Mouse (Mus musculus): ENCODE results near the gene P3h3. TPM values are rescaled to one million over a fixed set of nuclear protein-coding genes. Genes with fewer than 3 reads are reported as not detected.
A peak's percentile ranks its signal among the peaks of the same experiment; 100 is the strongest.

Gene P3h3
- polyA plus RNA-seq, 1 experiment from 2014 or later, result 62.3 TPM

DNA sequence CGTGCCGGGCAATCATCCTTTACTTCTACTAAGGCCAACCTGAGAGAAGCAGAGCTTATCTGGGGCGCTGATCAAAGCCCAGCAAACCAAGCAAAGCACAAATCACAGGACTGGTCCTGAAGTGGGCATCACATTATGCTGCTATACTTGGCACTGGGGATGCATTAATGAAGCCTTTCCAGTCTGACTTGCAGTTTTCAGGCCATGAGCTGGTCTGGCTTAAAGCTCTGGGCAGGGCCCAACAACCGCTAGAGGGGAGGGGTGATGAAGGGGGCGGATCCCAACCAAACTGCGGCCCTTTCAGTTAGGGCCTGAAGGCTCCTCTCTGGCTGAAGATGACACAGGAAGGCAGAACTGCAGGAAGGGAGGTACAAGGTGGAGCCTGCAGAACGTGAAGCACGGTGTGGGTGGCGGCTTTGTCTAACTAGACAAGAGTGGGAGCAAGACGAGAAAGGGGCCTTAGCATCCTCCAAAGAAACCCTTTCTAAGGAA is 29.4 kb downstream of the P3h3 start:
- Histone ChIP-seq H3K36me3 (peaks cover 50% of the 10 kb centered on the region), H3K27me3 (no peaks in the 10 kb centered on the region), H3K4me3 (peak overlapping the region; percentile 74), H3K4me2 (peak overlapping the region; percentile 84), H3K9me3 (no peaks in the 10 kb centered on the region), H3K9ac (peak overlapping the region; percentile 44), H3K27ac (peak overlapping the region; percentile 82), H3K4me1 (peaks cover 30% of the 10 kb centered on the region)
- ATAC-seq (ENCODE audit: insufficient number of reproducible peaks, low FRiP score, low TSS enrichment, low read depth), result no peak
- 20% methylated on average over 10 of the region's 10 CpGs for WGBS

DNA sequence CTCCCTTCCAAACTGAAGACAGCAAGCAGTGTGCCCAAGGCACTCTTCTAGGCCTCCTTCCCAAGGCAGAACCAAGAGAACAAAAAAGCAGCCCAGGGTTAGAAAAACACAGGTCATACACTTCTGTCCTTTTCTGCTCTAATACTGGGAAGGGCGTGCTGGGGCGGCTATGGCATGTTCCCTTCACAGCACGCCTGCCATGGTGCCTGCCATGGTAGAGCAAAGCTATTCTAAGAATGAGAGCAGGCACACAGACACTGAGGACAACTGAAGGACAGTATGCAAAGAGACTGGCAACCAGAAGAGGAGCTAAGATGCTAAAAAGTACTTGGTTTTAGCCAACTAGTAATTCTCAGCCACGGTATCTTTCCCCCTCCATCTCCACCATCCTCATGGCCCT is 35.5 kb downstream of the P3h3 start:
- no peak overlapping the region for H3K9ac ChIP-seq
- WGBS, result 96% methylated on average over 4 of the region's 4 CpGs
- no peaks in the 10 kb centered on the region for H3K27me3 ChIP-seq
- no peaks in the 10 kb centered on the region for H3K4me1 ChIP-seq
- no peaks in the 10 kb centered on the region for H3K9me3 ChIP-seq
- peaks cover 93% of the 10 kb centered on the region for H3K36me3 ChIP-seq
- H3K27ac ChIP-seq, result no peak overlapping the region
- no peak overlapping the region for H3K4me3 ChIP-seq
- H3K4me2 ChIP-seq, result no peak overlapping the region
- no peak for ATAC-seq (ENCODE audit: insufficient number of reproducible peaks, low FRiP score, low TSS enrichment, low read depth)

DNA sequence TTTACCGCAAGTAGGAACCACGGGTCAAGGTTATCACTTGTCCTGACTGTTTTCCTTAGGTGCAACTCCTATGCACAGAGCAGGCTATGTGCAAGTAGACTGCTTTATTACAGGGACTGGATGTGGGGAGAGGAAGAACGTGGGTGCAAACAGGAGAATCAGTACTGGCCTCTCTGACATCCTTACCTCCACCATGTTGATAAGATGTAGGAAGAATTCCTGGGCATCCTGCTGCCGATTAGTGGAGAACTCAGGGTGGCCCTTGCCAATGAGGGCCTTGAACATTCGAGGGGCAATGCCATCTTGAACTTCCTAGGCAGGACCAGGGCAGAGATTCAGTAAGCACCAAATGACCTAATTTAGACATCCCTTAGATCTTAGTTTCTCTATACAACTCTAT is 36.7 kb downstream of the P3h3 start:
- no peaks in the 10 kb centered on the region for H3K27me3 ChIP-seq
- no peak overlapping the region for H3K4me3 ChIP-seq
- H3K4me1 ChIP-seq, result no peaks in the 10 kb centered on the region
- WGBS, result 90% methylated on average over 5 of the region's 5 CpGs
- no peak overlapping the region for H3K9ac ChIP-seq
- H3K4me2 ChIP-seq, result no peak overlapping the region
- H3K9me3 ChIP-seq, result no peaks in the 10 kb centered on the region
- H3K27ac ChIP-seq, result no peak overlapping the region
- ATAC-seq (ENCODE audit: insufficient number of reproducible peaks, low FRiP score, low TSS enrichment, low read depth), result no peak
- H3K36me3 ChIP-seq, result peaks cover 100% of the 10 kb centered on the region

DNA sequence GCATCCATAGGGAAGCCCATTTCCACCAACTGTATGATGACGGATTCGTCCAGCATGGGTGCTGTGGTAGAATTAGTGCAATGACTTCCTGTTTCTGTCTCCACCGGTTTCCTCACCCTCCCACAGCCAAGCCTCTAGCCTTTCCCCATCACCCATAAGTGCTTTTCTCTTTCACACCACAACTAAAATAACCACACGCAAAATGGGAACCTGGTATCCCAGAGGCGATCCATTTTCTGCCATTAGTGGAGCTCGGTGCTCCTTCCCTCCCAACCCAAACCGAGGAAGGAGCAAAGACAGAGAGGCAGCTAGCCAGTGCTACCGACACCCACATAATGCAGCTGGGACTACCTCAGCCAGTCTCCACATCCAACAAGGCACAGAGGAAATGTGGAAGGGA is 39.6 kb downstream of the P3h3 start:
- 89% methylated on average over 8 of the region's 8 CpGs for WGBS
- H3K4me3 ChIP-seq, result no peak overlapping the region
- no peaks in the 10 kb centered on the region for H3K27me3 ChIP-seq
- H3K4me1 ChIP-seq, result peaks cover 14% of the 10 kb centered on the region
- H3K27ac ChIP-seq, result no peak overlapping the region
- ATAC-seq (ENCODE audit: insufficient number of reproducible peaks, low FRiP score, low TSS enrichment, low read depth), result no peak
- peaks cover 79% of the 10 kb centered on the region for H3K36me3 ChIP-seq
- no peaks in the 10 kb centered on the region for H3K9me3 ChIP-seq
- H3K9ac ChIP-seq, result no peak overlapping the region
- H3K4me2 ChIP-seq, result no peak overlapping the region

DNA sequence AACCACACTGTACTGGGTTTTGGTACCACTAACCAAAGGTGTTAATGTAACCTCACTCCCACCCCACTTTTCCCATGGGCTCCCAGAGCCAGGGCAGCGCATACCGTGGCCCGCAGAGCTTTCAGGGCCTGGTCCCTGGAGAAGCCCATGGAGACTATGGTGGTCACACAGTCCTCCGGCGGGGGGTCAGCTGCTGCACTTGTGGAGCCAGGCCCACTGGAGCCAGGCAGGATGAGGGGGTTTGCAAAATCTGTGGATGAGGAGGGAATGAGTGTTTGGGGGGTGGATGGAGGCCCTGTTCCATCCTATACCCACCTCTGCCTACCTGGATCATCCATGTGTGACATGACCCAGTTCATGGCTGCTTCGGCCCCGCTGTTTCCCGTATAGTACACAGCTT is 40.0 kb downstream of the P3h3 start:
- Histone ChIP-seq H3K27me3 (no peaks in the 10 kb centered on the region), H3K27ac (no peak overlapping the region), H3K9me3 (no peaks in the 10 kb centered on the region), H3K4me1 (peaks cover 18% of the 10 kb centered on the region), H3K36me3 (peaks cover 77% of the 10 kb centered on the region), H3K4me3 (no peak overlapping the region), H3K4me2 (no peak overlapping the region), H3K9ac (no peak overlapping the region)
- 94% methylated on average over 8 of the region's 8 CpGs for WGBS
- no peak for ATAC-seq (ENCODE audit: insufficient number of reproducible peaks, low FRiP score, low TSS enrichment, low read depth)

DNA sequence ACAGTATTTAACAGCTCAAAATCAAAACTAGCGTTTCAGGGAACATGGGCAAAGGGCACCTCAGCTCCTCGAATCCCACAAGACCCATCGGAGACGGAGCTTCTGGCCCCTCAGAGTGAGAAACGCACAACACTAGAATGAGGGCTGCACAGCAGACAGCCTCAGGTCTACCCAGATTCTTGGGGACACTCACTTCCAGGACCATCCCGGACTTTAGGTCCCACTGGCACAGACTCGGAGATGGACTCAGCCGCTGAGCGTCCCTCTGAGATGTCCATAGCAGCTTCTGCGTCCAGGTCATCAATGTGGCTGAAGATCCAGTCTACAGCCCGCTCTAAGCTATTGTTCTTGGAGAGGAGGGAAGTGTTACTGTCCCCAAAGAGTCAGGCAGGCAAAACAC is 40.4 kb downstream of the P3h3 start:
- no peak overlapping the region for H3K9ac ChIP-seq
- 95% methylated on average over 11 of the region's 11 CpGs for WGBS
- no peaks in the 10 kb centered on the region for H3K27me3 ChIP-seq
- no peaks in the 10 kb centered on the region for H3K9me3 ChIP-seq
- H3K36me3 ChIP-seq, result peaks cover 77% of the 10 kb centered on the region
- H3K4me2 ChIP-seq, result no peak overlapping the region
- H3K4me3 ChIP-seq, result no peak overlapping the region
- no peak overlapping the region for H3K27ac ChIP-seq
- ATAC-seq (ENCODE audit: insufficient number of reproducible peaks, low FRiP score, low TSS enrichment, low read depth), result no peak
- H3K4me1 ChIP-seq, result peaks cover 23% of the 10 kb centered on the region

DNA sequence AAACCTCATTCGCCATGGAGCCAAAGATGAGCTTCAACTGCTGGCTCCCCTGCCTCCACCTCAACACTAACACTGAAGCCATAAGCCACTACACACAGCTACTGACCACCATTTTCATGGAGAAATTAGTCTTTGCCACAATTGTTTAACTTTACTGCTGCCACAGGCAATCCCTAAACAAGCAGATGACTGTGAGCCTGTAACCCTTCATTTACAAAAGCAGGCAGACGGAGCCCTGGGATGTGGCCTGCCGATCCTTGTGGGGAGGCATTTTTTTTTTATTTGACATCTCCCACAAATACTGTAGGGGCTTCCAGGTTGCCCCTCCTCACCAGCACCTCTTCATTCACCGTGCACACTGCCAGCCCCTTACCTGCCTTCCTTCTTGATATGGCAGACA is 40.9 kb downstream of the P3h3 start:
- Histone ChIP-seq H3K4me2 (no peak overlapping the region), H3K9ac (no peak overlapping the region), H3K27me3 (no peaks in the 10 kb centered on the region), H3K4me1 (peaks cover 28% of the 10 kb centered on the region), H3K36me3 (peaks cover 77% of the 10 kb centered on the region), H3K9me3 (no peaks in the 10 kb centered on the region), H3K27ac (no peak overlapping the region), H3K4me3 (no peak overlapping the region)
- WGBS, result 85% methylated on average over 4 of the region's 4 CpGs
- no peak for ATAC-seq (ENCODE audit: insufficient number of reproducible peaks, low FRiP score, low TSS enrichment, low read depth)

DNA sequence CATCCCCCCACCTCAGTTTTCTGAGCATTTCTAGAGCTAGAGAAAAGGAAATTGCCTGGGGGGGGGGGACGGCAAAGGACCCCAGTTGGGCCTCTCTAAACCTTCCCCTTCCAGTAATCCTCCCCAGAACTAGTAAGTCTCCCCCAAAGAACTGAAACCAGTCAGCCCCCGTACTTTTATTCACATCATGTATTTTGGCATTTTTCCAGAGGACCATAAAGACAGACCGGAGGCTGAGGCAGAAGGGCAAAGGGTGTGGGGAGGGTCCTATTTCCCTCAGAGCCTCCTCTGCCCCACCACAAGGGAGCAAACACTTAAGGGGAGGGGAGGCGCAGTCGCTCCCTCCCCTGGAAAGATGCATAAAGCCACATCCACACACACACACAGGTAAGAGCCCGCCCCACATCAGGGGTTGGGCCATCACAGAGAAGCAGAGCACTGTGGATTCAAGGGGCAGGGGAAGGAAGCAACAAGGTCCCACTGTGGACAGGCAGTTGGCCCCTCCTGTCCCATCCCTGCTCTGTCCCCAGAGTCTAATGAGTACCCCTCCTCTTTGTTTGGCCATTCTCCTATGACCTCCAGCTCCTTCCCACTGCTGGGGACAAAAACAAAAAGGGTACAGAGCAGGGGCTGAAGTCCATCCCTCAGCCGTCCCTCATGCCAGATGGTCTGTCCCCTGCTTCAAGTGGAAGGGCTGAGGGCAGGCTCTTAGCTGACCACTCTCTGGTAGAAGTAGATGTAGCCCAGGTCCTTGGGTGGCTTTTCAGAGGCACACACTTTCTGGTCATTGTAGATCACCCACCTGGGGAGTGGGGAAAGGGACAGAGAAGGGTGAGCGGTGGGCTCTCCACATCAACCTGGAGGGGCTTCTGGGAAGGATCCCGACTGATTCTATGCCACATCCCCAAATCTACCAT is 42.4 kb downstream of the P3h3 start:
- peaks cover 35% of the 10 kb centered on the region for H3K4me1 ChIP-seq
- H3K9ac ChIP-seq, result no peak overlapping the region
- peak overlapping the region; percentile 96; the same call in 1 of the 2 replicates for H3K27ac ChIP-seq
- ATAC-seq (ENCODE audit: insufficient number of reproducible peaks, low FRiP score, low TSS enrichment, low read depth), result no peak
- peaks cover 76% of the 10 kb centered on the region for H3K36me3 ChIP-seq
- H3K27me3 ChIP-seq, result no peaks in the 10 kb centered on the region
- no peak overlapping the region; the same call in 1 of the 2 replicates for H3K4me2 ChIP-seq
- no peaks in the 10 kb centered on the region for H3K9me3 ChIP-seq
- WGBS, result 66% methylated on average over 9 of the region's 9 CpGs
- no peak overlapping the region for H3K4me3 ChIP-seq

DNA sequence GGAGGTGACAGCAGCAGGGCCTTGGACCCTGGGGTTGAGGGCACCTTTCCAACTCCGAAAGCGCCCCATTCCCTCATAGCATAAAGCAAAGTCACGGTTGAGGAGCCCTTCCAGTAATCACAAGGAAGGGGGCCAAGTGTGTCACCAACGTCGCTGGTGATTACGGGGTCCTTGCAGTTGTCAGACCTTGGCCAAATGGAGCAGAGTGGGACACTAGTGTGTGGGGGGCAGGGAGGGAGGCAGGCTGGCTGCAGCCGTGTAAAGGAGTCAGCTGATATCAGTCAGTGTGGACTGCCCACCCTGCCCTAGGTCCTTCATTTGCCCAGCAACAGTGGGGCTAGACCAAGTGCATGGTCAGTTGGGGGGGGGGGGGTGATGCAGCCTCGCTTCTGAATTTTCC is 43.1 kb downstream of the P3h3 start:
- Histone ChIP-seq H3K9me3 (no peaks in the 10 kb centered on the region), H3K27ac (peak overlapping the region; percentile 96), H3K4me1 (peaks cover 42% of the 10 kb centered on the region), H3K27me3 (no peaks in the 10 kb centered on the region), H3K4me3 (peak overlapping the region; percentile 70), H3K36me3 (peaks cover 71% of the 10 kb centered on the region), H3K4me2 (peak overlapping the region; percentile 72), H3K9ac (no peak overlapping the region)
- WGBS, result 33% methylated on average over 8 of the region's 8 CpGs
- ATAC-seq (ENCODE audit: insufficient number of reproducible peaks, low FRiP score, low TSS enrichment, low read depth), result peak; percentile 16; the same call in 1 of the 2 replicates

DNA sequence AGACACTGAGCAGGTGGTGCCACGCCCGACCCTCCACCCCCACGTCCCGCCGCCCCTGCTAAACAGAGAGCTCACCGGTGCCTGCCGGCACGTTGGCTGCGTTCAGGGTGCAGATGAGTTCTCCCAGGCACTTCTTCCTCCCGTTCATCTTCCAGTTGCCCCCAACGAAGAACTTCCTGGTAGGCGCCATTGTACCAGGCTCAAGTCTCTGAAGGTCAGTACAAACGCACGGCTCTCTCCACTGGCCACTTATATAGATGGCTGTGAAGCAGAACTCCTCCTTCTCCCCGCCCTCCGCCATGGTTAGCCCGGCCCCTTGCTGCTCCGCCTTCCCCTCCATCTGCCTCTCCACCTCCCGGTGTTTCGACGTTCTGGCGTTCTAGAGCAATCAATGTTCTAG is 43.6 kb downstream of the P3h3 start, which contains the start of gene Tpi1:
TSS of gene Tpi1 (minus strand) at position 364 of the 400 bp plus-strand sequence.
- peak; percentile 78 for ATAC-seq (ENCODE audit: insufficient number of reproducible peaks, low FRiP score, low TSS enrichment, low read depth)
- Histone ChIP-seq H3K4me2 (peak within 1 kb of the TSS; percentile 72), H3K27ac (peak within 1 kb of the TSS; percentile 96), H3K4me3 (peak within 1 kb of the TSS; percentile 70), H3K9ac (peak within 1 kb of the TSS; percentile 76), H3K9me3 (no peaks in the 10 kb centered on the region), H3K27me3 (no peaks in the 10 kb centered on the region), H3K4me1 (peaks cover 47% of the 10 kb centered on the region), H3K36me3 (peaks cover 65% of the 10 kb centered on the region)
- under 1% methylated on average over 22 of the region's 22 CpGs for WGBS

DNA sequence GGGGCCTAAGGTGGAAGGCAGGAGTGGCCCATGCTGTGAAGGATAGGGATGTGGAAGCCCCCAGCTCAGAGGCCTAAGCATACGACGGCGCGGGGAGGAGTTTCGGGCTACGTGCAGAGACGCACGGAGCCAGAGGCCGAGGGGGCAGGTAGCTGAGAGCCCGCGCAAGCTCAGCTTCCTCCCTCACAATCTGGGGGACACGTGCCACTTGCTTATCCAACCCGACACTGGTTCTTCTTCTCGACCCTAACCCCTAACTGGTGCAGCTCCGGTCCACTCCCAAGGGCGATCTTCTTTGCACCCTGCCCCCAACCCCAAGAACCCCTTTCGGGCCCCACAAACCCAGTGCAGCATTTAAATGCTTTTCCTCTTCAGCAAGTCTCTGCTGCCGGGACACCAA is 44.1 kb downstream of the P3h3 start:
- H3K9me3 ChIP-seq, result no peaks in the 10 kb centered on the region
- under 1% methylated on average over 18 of the region's 18 CpGs for WGBS
- H3K4me3 ChIP-seq, result peak overlapping the region; percentile 70
- peaks cover 61% of the 10 kb centered on the region for H3K36me3 ChIP-seq
- H3K27me3 ChIP-seq, result no peaks in the 10 kb centered on the region
- H3K4me2 ChIP-seq, result peak overlapping the region; percentile 72
- peak overlapping the region; percentile 76 for H3K9ac ChIP-seq
- peaks cover 49% of the 10 kb centered on the region for H3K4me1 ChIP-seq
- peak overlapping the region; percentile 96 for H3K27ac ChIP-seq
- peak; percentile 53; the same call in 1 of the 2 replicates for ATAC-seq (ENCODE audit: insufficient number of reproducible peaks, low FRiP score, low TSS enrichment, low read depth)

DNA sequence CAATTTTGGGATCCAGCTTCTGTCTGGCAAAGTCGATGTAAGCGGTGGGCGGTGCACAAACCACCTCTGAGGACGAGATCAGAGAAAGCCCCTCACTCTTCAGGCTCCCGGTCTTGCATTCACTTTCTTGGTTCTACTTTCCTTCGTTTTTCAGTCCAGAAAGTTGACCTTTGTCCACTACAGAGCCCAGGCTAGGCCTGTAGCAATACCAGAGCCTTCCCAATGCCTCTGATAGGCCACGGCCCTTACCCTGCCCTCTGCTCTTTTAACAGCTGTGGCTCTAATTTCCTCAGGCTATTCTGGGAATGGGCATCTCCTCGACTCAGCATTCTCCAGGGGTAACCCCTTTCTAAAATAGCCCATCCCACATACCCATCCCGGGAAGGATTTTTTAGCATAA is 44.7 kb downstream of the P3h3 start:
- Histone ChIP-seq H3K27ac (peak overlapping the region; percentile 96), H3K4me1 (peaks cover 53% of the 10 kb centered on the region), H3K4me2 (peak overlapping the region; percentile 72), H3K36me3 (peaks cover 55% of the 10 kb centered on the region), H3K9me3 (no peaks in the 10 kb centered on the region), H3K4me3 (peak overlapping the region; percentile 70), H3K9ac (peak overlapping the region; percentile 76), H3K27me3 (no peaks in the 10 kb centered on the region)
- ATAC-seq (ENCODE audit: insufficient number of reproducible peaks, low FRiP score, low TSS enrichment, low read depth), result no peak
- 12% methylated on average over 9 of the region's 9 CpGs for WGBS
